Mouse (Mus musculus) urinary bladder, adult 2 months (tissue): ENCODE results near the gene Unc80. TPM values are rescaled to one million over a fixed set of nuclear protein-coding genes. Genes with fewer than 3 reads are reported as not detected.

ENCODE experiments used
- DNase-seq: peaks from one replicate; pipeline ENCODE4 v3.0.0; 2022; ENCODE audit warnings: low spot score
- polyA plus RNA-seq: library from polyadenylated mRNA; depleted of rRNA; stranded (reverse); fragments of >200 nt; gene quantifications from 2 replicates; pipeline ENCODE4 v1.2.3, GENCODE M21; 2012; rRNA removed

Unc80 gene
- polyA plus RNA-seq, result 0.03 and 0.07 TPM in 2 replicates

DNA sequence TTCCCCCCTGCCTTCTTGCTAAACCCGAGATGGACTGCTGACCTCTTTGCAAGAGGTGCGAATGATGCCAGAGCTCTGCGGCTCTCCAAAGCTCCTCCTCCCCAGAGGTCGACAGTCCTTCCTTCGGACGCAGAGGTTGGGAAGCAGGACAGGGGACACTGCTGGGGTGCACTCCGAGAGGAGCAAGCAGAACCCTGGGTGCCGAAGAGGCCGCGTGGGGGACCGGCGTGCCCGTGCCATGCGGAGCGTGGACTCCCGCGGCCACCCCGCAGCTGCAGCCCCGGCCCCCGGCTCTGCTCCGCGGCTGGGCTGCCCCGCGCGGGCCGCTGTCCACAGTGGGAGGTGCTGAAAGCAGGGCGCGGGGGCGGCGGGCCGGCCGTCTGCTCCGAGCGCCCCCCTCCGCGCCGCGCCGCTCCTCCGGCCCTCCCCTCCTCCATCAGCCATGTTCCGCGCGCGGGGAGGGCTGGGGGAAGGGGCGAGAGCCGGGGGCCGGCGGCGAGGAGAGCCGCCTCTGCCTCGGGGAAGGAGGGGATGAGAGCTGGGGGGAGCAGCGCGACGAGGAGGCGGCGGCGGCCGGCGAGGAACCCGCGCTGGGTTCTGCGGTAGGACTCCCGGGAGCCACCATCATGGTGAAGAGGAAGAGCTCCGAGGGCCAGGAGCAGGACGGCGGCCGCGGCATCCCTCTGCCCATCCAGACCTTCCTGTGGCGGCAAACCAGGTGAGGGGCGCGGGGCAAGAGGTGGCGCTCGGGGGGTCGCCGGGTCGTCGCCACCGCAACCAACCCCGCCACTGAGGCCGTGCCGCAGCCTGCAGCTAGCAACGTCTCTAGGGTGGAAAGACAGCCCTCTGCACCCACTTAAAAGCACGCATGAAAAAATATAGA, at the start of gene Unc80:
TSS of gene Unc80 (plus strand) at position 547 of the 883 bp plus-strand sequence.
- DNase-seq, result peak; percentile 24

GRCm38 (mm10) chr1:66426073-66426472, 42.1 kb upstream of the Unc80 start:
- DNase-seq, result no peak

DNA sequence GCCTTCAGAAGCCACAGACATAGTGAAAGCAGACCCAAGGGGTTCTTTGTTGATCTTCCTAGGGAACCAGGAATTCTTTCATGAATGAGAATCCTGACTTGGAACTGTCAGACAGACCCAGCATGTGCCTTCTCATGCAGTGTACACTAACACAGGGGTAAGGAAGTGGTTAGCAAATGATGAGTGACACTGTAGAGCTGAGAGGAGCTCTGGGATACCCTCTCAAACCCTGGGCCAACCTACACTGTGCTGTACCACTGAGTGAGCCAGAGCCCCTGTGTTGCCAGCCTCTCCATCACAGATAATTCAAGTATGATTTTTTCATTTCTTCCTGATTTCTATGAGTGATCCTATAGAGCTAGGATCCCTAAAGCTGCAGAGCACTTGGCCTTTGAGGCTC, 37.2 kb upstream of the Unc80 start:
- DNase-seq, result no peak

DNA sequence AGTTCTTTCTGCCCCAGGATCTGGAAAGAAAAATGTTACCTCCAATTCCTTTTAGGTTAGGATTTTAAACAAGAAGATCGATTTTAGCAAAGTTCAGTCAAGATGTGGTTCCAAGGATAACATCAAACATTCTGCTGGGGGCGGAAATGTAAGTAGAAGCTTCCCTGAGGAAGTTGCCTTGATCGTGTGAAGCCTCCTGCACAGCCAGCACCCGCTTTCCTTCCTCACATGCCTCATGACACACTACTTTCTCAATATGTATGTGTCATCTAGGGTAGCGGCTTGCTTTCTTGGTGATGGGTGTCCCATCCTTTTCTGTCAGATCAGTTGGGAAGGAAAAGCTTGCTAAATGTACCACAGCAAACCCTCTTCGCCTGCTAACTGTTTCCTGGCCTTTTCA, 36.7 kb upstream of the Unc80 start:
- DNase-seq, result no peak

GRCm38 (mm10) chr1:66438069-66438468, 30.1 kb upstream of the Unc80 start:
- no peak for DNase-seq

- DNase-seq, result no peak
Measured at GRCm38 (mm10) chr1:66442922-66443321, 25.2 kb upstream of the Unc80 start.

DNA sequence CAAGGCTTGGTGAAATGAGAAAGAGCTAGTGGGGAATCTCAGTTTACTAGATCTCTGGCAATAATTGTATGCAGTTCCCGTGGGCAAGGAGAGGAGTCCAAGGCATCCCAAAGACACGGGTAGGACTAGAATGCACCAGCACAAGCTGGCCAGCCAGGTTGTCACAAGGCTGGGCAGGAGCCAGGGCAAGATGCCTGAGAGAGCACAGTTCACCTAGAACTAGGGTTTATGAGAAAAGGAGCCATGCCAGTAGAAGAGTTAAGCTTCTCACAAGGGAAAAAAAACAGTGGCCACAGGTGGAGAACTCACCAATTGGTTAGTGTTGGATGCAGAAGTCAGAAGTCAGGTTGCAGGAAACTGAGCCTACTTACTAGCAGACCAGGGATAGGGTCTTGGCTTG, 18.7 kb upstream of the Unc80 start:
- DNase-seq, result no peak

DNA sequence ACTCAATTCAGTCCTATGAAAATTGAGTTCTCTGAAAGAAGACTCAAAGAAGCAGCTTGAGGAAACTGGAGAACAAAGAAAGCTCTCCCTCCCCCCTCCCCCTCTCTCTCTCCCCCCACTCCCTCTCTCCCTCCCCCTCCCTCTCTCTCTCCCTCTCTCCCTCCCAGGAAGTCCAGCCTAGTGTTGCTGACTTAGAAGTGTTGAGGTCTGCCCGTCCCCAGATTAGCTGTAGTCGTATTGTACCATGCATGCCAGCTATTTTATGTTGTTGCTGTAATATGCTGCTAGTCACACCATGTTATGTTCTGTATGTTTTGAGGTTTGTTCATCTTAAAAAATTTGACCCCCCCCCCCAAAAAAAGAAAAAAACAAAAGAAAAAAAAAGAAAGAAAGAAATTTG, 11.6 kb upstream of the Unc80 start:
- no peak for DNase-seq

DNA sequence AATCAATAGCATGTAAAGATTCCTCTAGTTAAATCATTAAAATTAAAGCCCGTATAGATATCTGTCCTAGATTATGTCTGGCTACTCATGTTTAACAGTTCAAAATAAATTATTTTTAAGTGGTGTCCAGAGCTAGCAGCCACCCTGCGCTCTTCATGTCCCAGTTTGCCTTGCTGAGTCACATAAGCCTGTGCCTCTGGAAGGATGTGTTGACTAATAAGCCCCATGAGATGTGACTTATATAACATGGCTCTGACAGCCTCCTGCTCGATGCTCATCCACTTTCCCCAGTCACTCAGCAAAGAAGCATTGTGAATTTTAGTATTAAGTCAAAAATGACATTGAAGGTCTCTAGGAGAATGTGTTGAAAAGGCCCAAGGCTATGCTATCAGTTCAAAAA, 10.4 kb upstream of the Unc80 start:
- DNase-seq, result no peak

- DNase-seq, result no peak
Measured at GRCm38 (mm10) chr1:66459394-66459793, 8.8 kb upstream of the Unc80 start.

- DNase-seq, result no peak
Measured at GRCm38 (mm10) chr1:66460850-66461249, 7.3 kb upstream of the Unc80 start.

GRCm38 (mm10) chr1:66468704-66469020, 495 bp downstream of the Unc80 start:
- DNase-seq, result no peak

GRCm38 (mm10) chr1:66482751-66483150, 14.6 kb downstream of the Unc80 start:
- no peak for DNase-seq

DNA sequence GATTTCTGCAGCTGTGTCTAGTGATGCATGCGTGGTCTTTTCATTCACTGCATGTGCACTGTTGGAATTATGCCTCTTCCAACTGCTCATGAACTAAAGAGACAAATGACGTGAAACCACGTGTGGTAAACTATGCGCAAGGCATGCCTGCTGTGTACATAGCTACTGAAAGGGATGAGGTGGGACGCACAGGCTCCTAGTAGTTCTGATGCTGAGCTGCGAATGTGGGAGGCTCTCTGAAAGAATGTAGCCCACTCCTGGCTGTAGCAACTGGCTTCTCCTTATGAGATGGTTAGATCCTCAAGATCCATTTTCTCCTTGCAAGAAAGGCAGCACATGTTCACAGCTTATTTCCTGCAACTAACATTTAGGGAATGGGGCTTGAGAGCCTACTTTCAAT, 24.9 kb downstream of the Unc80 start:
- no peak for DNase-seq

- no peak for DNase-seq
Measured at GRCm38 (mm10) chr1:66495310-66496012, 27.3 kb downstream of the Unc80 start.

DNA sequence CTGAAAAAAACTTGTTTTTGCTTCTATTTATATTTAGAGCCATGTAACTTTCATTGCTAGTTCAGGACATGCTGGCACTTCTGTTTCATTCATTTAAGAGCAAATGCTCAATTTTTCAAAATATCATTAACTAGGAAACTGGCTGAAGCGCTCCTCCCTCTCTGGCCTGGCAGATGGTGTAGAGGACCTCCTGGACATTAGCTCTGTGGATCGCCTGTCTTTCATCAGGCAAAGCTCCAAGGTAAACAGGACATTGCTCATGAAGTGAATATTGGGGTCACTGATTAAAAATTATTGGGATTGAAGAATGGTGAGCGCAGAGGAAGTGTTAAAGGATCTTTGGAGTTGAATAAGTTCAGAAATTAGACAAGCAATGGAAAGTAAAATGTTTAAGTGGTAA, 82.6 kb downstream of the Unc80 start:
- no peak for DNase-seq

- DNase-seq, result no peak
Measured at GRCm38 (mm10) chr1:66552396-66552966, 84.3 kb downstream of the Unc80 start.

DNA sequence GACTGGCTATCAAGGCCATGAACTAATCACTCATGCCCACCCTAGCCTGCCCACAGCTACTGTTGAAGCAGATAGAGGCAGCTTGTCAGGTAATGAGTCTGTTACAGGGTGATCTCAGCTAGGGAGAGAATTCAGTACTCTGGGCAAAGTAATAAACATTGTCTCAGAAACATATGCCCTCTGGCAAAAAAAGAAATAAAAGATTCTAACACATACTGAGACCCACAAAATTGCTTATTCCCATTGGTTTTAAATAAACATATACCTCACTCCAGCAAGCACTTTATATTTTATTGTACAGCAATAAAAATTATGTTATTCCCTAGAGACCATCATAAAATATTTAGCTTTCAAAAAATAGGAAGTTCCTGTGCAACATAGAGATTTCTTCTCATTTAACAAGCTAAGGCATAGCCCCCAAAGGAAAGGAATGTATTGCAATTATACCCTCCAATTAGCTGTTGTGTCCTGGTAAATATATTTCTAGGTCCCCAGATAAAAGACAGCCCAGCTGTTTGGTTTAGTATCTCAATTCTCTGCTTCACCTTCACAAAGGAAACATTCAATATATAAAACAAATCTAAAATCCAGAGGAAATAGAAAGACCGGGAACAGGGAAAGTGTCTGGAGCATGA, 93.6 kb downstream of the Unc80 start:
- DNase-seq, result no peak

DNA sequence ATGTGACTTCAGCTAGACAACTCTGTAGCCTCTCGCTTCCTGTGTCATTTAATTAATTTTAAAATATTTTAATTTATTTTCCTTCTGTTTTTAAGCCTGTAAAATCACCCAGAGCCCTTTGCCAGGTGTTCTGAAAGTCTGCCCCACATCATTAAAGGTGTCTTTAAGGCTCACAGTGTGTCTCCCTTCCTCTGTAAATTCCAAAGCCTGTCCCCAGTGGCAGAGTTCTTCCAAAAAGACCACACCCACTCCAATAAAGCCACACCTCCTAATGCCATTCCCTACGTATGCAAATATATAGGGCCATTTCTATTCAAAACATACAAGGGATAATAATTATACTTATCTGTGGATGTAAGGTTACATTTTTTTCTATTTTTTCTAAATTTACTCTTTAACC, 94.2 kb downstream of the Unc80 start:
- no peak for DNase-seq

GRCm38 (mm10) chr1:66569736-66570135, 101.6 kb downstream of the Unc80 start:
- no peak for DNase-seq

DNA sequence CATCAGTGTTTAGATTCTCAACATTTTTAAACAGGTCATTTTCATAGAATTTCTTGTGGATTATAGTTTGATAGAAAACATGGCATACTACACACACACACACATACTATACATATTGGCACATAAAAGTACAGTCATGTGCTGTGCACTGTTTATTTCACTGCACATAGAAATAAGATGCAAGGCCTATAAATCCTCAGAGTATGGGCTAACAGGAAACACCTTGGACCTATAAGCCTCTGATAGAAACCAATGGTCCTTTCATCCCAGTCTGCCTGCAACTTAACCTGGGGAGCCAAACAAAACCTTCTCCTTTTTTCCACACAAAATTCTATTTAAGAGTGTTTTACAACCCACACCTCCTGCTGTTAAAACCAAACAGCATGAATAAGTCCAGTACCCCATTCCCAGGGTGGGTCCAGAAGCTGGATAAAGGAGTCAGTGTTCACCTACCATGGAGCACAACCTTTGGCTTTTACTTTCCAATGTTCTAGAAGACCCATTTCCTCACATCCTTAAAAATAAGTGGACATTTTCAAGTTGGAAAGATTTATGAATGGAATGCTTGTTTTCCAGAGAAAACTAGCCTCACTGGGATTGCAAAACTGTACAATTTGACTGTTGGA, 129.1 kb downstream of the Unc80 start:
- DNase-seq, result no peak

- DNase-seq, result no peak
Measured at GRCm38 (mm10) chr1:66608304-66608703, 140.1 kb downstream of the Unc80 start.
